Mouse (Mus musculus): ENCODE results near the gene Dxo. TPM values are rescaled to one million over a fixed set of nuclear protein-coding genes. Genes with fewer than 3 reads are reported as not detected.

Dxo gene
- polyA plus RNA-seq (2012; rRNA removed), result 22.0 and 28.0 TPM in 2 replicates

GRCm38 (mm10) chr17:34836856-34837221 is at the start of gene Dxo, which contains the start of gene Stk19:
Gene Dxo, plus strand, starts transcription at chr17:34837019.
Gene Stk19, minus strand, starts transcription at chr17:34836945.

GRCm38 (mm10) chr17:34804301-34804700 is 32.5 kb upstream of the Dxo start, which contains the start of gene Cyp21a1:
Gene Cyp21a1, minus strand, starts transcription at chr17:34804561.

GRCm38 (mm10) chr17:34849722-34850516 is 13.1 kb downstream of the Dxo start, which contains the start of the genes Skiv2l and Nelfe:
Gene Skiv2l, minus strand, starts transcription at chr17:34850210.
Gene Nelfe, plus strand, starts transcription at chr17:34850391.

GRCm38 (mm10) chr17:34862416-34863081 is 25.7 kb downstream of the Dxo start, which contains the start of gene Cfb:
Gene Cfb, minus strand, starts transcription at chr17:34862518.

GRCm38 (mm10) chr17:34879336-34879879 is 42.6 kb downstream of the Dxo start, which contains the start of gene Zbtb12:
Gene Zbtb12, plus strand, starts transcription at chr17:34879483.

GRCm38 (mm10) chr17:34881683-34882310 is 45.0 kb downstream of the Dxo start, which contains the start of gene Gm20547:
Gene Gm20547, minus strand, starts transcription at chr17:34882042.

Other genes starting within 250 kb of the Dxo start
- 3.5 and 4.0 TPM in 2 replicates for gene Gpsm3, start 247.2 kb upstream of the Dxo start, polyA plus RNA-seq (2012; rRNA removed)
- 21.8 and 22.1 TPM in 2 replicates for gene Pbx2, start 245.8 kb upstream of the Dxo start, polyA plus RNA-seq (2012; rRNA removed)
- gene Ager, start 239.2 kb upstream of the Dxo start, polyA plus RNA-seq (2012; rRNA removed), result 1.3 and 1.4 TPM in 2 replicates
- 49.5 and 53.6 TPM in 2 replicates for gene Rnf5, start 233.3 kb upstream of the Dxo start, polyA plus RNA-seq (2012; rRNA removed)
- 29.1 and 33.0 TPM in 2 replicates for gene Agpat1, start 232.8 kb upstream of the Dxo start, polyA plus RNA-seq (2012; rRNA removed)
- 0.37 and 0.54 TPM in 2 replicates for gene Egfl8, start 221.0 kb upstream of the Dxo start, polyA plus RNA-seq (2012; rRNA removed)
- 8.7 and 11.0 TPM in 2 replicates for gene Ppt2, start 208.5 kb upstream of the Dxo start, polyA plus RNA-seq (2012; rRNA removed)
- 0.02 and 0.03 TPM in 2 replicates for gene Prrt1, start 207.5 kb upstream of the Dxo start, polyA plus RNA-seq (2012; rRNA removed)
- gene Fkbpl, start 192.3 kb upstream of the Dxo start, polyA plus RNA-seq (2012; rRNA removed), result 1.6 and 1.7 TPM in 2 replicates
- 13.3 and 14.6 TPM in 2 replicates for gene Atf6b, start 189.9 kb upstream of the Dxo start, polyA plus RNA-seq (2012; rRNA removed)
- gene Tnxb, start 166.5 kb upstream of the Dxo start, polyA plus RNA-seq (2012; rRNA removed), result 0.14 and 0.15 TPM in 2 replicates
- 2.5 and 3.3 TPM in 2 replicates for gene C4b, start 93.1 kb upstream of the Dxo start, polyA plus RNA-seq (2012; rRNA removed)
- 0.03 TPM in 1 of 2 replicates, not detected in the other for gene Cyp21a1, start 32.5 kb upstream of the Dxo start, polyA plus RNA-seq (2012; rRNA removed)
- 15.6 and 17.8 TPM in 2 replicates for gene Stk19, start 74 bp upstream of the Dxo start, polyA plus RNA-seq (2012; rRNA removed)
- 19.0 and 22.2 TPM in 2 replicates for gene Skiv2l, start 13.2 kb downstream of the Dxo start, polyA plus RNA-seq (2012; rRNA removed)
- gene Nelfe, start 13.4 kb downstream of the Dxo start, polyA plus RNA-seq (2012; rRNA removed), result 43.8 and 44.0 TPM in 2 replicates
- gene Cfb, start 25.5 kb downstream of the Dxo start, polyA plus RNA-seq (2012; rRNA removed), result 157 and 169 TPM in 2 replicates
- gene Zbtb12, start 42.5 kb downstream of the Dxo start, polyA plus RNA-seq (2012; rRNA removed), result 5.7 and 6.1 TPM in 2 replicates
- gene Gm20547, start 45.0 kb downstream of the Dxo start, polyA plus RNA-seq (2012; rRNA removed), result not detected in 2 replicates
- gene C2, start 61.2 kb downstream of the Dxo start, polyA plus RNA-seq (2012; rRNA removed), result 14.2 and 18.4 TPM in 2 replicates
- 27.3 and 28.0 TPM in 2 replicates for gene Ehmt2, start 61.5 kb downstream of the Dxo start, polyA plus RNA-seq (2012; rRNA removed)
- 1.1 and 1.3 TPM in 2 replicates for gene Slc44a4, start 77.4 kb downstream of the Dxo start, polyA plus RNA-seq (2012; rRNA removed)
- 8.4 and 10.5 TPM in 2 replicates for gene Neu1, start 94.2 kb downstream of the Dxo start, polyA plus RNA-seq (2012; rRNA removed)
- gene Hspa1b, start 122.2 kb downstream of the Dxo start, polyA plus RNA-seq (2012; rRNA removed), result 1.1 and 1.3 TPM in 2 replicates
- gene Gm20481, start 132.9 kb downstream of the Dxo start, polyA plus RNA-seq (2012; rRNA removed), result not detected in 2 replicates
- 0.58 and 0.67 TPM in 2 replicates for gene Hspa1a, start 135.1 kb downstream of the Dxo start, polyA plus RNA-seq (2012; rRNA removed)
- 0.02 TPM in 2 replicates for gene Hspa1l, start 135.7 kb downstream of the Dxo start, polyA plus RNA-seq (2012; rRNA removed)
- 106 and 129 TPM in 2 replicates for gene Lsm2, start 144.8 kb downstream of the Dxo start, polyA plus RNA-seq (2012; rRNA removed)
- gene Vars, start 164.0 kb downstream of the Dxo start, polyA plus RNA-seq (2012; rRNA removed), result 58.0 and 65.7 TPM in 2 replicates
- 0.12 and 0.20 TPM in 2 replicates for gene Vwa7, start 179.6 kb downstream of the Dxo start, polyA plus RNA-seq (2012; rRNA removed)
- 2.0 TPM in 2 replicates for gene Sapcd1, start 191.0 kb downstream of the Dxo start, polyA plus RNA-seq (2012; rRNA removed)
- 3.3 and 4.1 TPM in 2 replicates for gene Msh5, start 209.7 kb downstream of the Dxo start, polyA plus RNA-seq (2012; rRNA removed)
- 70.1 and 85.9 TPM in 2 replicates for gene Clic1, start 212.9 kb downstream of the Dxo start, polyA plus RNA-seq (2012; rRNA removed)
- gene Ddah2, start 222.0 kb downstream of the Dxo start, polyA plus RNA-seq (2012; rRNA removed), result 11.1 and 13.5 TPM in 2 replicates
- gene Ly6g6c, start 228.4 kb downstream of the Dxo start, polyA plus RNA-seq (2012; rRNA removed), result 0.21 and 0.24 TPM in 2 replicates
- 1.8 and 2.7 TPM in 2 replicates for gene Mpig6b, start 229.2 kb downstream of the Dxo start, polyA plus RNA-seq (2012; rRNA removed)
- gene Ly6g6e, start 239.9 kb downstream of the Dxo start, polyA plus RNA-seq (2012; rRNA removed), result 0.03 and 0.15 TPM in 2 replicates
- gene Ly6g6d, start 241.0 kb downstream of the Dxo start, polyA plus RNA-seq (2012; rRNA removed), result 0.66 and 0.76 TPM in 2 replicates
- 4.6 TPM in 2 replicates for gene Ly6g6f, start 248.6 kb downstream of the Dxo start, polyA plus RNA-seq (2012; rRNA removed)

All from liver, embryonic 14 days (tissue).